Mouse (Mus musculus): ENCODE data around the gene Gm17651.
A peak's percentile ranks its signal among the peaks of the same experiment; 100 is the strongest.

The Gm17651 gene

DNA sequence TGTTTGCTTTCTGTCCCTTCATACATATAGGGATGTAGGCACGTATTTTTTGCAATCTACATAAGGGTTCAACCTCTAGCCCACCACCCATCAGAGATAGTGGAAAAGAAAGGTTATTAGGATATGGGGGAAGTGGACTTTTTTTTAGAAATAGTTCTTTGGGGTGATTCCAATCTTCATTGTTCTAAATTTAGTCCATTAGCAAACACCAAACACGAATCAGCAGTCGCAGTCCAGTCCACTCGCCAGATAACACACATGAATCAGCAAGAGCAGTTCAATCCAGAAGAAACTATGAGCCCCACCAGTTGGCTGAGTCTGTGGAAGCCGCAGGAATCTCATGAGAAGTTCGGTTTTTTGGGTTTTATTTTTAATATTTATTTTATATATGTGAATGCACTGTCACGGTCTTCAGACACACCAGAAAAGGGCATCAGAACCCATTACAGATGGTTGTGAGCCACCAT lies at the start of gene Gm17651:
Gene Gm17651, minus strand, starts transcription at position 51 of the 467 bp plus-strand sequence.
- no peak for DNase-seq (ENCODE audit: low spot score in 2 of 2)

DNA sequence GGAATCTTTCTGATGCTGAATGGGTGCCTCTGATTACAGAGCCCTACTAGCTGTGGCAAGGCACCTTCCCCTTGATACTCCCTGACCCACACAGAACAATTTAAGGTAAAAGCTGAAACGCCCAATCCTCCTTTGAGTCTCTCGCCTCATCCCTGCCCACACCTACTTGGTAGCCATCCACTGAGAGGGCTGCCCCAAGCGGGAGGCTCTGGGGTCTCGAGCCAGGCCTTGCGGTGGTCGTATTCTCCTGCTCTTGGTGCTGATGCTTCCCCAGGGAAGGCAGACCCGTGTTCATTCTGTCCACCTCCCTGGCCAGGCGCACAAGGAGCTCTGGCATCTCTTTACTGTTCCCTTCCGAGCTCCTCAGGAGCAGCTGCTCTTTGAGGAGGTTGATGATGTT lies 44.6 kb upstream of the Gm17651 start:
- DNase-seq (ENCODE audit: low spot score in 2 of 2), result no peak

DNA sequence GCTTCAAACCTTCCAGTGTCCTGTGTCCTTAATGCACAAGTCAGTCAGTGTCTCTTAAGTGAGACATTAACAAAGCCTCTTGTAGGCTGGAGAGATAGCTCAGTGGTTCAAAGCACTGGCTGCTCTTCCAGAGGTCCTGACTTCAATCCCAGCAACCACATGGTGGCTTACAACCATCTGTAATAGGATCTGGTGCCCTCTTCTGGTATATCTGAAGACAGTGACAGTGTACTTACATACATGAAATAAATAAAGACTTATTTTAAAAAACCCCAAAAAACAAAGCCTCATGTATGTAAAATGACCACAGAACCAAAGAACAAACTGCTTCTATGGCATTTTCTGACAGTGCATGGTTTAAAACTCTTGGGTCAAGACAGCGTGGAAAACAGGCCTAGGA lies 41.4 kb upstream of the Gm17651 start:
- no peak for DNase-seq (ENCODE audit: low spot score in 2 of 2)

DNA sequence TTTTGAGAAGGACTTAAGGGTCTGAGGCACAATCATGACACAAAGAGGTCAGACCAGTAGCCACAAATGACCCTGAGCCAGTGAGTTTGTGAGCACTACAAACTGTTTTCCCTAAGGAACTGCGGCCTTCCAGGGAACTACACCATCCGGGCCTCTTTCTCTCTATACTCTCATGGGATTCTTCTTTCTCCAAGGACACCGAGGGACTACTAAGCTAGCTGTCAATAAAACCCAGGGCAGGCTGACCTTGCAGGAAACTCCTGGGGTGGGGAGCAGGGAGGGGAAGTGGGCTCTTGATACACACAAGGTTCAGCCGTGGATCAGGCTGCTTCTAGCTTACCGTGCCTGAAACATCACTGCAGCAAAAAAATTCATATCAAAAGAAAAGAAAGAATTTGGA lies 36.4 kb upstream of the Gm17651 start:
- DNase-seq (ENCODE audit: low spot score in 2 of 2), result no peak

DNA sequence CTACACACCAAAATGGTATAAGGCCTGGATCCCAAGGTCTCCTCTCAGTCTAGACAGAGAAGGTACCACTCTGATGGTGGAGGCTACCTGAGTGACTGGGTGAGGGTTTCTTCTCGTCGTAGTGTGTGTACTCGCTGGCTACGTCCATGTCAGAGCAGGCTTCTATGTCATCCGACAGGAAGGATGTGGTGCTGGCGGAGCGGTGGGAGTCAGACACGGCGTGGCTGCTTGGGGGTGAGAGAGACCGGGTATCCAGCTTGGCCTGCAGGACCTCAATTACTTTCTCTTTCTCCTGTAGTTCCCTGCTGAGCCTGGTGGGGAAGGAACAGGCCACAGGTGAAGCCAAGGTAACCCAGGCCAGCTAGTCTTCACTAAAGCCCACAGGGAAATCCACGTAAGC lies 35.6 kb upstream of the Gm17651 start:
- DNase-seq (ENCODE audit: low spot score in 2 of 2), result no peak

DNA sequence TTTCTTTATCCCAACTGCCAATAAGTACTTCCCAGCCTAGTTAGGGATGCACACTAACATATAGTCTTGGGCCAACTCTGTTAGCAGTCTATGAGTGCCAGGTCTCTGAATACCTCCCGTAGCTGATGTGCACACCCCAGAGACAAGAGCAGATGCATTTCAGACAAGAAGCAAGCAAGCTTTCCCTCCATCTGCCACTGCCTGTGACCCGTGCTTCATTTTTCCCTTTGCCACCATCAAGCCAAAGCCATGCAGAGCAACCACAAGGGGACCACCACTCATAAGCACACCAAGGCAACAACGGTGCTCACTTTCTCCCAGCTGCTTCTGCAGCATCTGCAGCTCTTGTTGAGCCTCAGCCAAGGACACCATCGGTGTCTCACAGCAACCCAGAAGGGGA lies 32.1 kb upstream of the Gm17651 start:
- no peak for DNase-seq (ENCODE audit: low spot score in 2 of 2)

DNA sequence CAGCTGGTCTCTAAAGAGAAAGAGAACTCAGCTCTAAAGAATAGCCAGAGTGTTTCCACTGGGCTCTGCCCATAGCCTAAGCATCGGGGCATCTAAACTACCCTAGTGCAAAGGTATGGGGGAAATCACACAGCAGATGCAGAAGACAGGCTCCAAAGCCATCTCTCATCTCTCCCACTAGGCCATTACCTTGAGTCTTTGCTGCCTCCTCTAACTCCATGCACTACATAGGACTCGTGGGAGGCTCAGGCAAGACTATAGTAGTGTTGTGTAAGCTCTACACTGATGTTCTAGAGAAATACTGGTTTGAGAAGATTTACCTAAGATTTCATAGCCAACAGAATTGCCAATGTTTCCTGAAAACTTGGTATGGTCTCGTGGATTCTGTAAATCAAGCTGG lies 31.0 kb upstream of the Gm17651 start:
- no peak for DNase-seq (ENCODE audit: low spot score in 2 of 2)

DNA sequence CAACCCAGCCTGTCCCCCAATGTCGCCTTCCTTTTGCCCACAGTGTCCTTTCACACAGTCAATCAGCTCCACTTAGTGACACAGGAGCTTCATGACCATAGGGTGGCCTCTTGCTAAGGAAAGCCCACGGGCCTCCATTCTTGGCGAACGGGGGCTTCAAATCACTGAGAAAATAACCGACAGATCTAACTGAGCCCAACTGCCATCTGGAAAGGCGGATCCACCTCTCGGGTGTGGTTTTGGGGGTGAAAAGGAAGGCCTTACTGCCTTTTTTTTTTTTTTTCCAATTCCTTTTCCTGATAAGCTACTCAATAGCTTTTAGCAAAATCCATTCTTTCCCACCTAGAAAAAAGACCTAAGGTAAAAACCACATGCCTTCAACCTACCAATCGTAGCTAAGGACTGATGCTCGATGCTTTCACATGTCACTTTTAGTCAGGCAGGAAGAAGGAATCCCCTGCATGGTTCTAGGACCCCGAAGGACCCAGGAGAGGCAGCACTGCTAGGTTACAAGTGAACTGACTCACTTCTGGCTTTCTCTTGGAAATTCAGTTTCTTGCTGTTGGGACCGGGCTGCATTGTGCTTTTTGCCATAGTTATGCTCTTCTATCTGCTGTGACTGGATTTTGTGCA lies 28.1 kb upstream of the Gm17651 start:
- no peak for DNase-seq (ENCODE audit: low spot score in 2 of 2)

DNA sequence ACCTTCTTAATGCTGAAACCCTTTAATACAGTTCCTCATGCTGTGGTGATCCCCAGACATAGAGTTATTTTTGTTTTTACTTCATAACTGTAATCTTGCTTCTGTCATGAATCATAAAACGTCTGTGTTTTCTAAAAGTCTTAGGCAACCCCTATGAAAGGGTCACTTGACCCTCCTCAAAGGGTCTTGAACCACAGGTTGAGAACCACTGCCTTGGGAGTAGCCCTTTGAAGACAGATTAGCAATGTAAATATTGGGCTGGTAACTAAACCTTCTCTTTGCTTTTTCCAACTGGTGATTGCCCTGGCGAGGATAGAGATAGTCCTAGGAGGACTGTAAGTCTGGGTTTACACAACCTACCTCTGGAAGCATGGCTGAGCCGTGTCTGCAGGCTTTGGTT lies 26.7 kb upstream of the Gm17651 start:
- DNase-seq (ENCODE audit: low spot score in 2 of 2), result no peak

DNA sequence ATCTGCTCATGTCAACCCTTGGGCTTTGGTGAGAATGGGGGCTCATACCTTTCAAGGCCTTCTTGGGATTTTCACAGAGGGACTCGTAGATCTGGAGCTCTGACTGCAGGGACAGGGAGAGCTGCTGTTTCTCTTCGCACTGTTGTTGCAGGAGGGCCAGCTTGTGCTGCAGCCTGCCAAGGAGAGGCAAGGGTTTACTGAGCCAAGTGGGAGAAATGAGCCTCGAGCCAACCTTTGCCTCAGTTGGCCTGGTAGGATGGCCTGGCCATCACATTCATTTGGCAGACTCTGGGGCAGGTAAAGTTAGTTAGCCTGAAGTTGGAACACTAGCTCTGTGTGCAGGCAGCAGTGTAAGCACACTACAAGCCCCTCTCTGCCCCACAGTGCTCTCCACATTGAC lies 24.6 kb upstream of the Gm17651 start:
- DNase-seq (ENCODE audit: low spot score in 2 of 2), result no peak

DNA sequence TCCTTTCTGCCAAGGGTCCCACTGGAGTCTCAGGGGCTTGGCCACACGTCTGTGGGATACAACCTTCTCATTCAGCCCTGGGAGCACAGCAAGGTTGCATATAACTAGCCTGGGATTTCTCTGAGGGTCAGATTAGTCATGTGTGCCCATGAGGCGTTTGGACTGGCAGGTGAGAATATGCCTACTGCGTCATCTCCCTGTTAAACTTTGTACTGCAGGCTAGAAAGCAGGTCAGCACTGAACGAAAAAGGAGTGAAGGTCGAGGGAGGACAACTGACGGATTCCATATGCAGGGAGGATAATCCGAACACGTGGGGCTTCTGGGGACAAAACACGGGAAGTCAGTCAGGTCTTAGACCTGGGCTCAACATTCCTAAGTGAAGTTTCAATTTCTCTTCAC lies 22.8 kb upstream of the Gm17651 start:
- DNase-seq (ENCODE audit: low spot score in 2 of 2), result no peak

DNA sequence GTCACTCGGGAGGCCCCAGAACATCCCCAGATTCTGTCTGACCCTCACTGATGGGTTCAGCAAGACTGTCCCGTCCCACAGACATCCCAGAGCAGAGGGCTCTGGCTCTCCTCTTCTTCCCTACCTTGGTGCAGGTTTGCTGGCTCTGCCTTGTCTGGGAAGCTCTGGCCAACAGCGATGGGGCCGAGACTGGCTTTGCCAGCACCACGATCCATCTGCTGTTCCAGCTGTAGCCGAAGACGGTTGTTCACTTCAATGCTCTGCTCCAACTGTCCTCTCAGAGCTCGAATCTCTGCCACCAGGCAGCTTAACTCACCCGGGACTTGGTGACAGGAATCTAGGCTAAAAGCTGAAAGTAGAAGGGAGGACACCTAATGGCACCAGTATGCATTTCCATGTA lies 22.4 kb upstream of the Gm17651 start:
- no peak for DNase-seq (ENCODE audit: low spot score in 2 of 2)

DNA sequence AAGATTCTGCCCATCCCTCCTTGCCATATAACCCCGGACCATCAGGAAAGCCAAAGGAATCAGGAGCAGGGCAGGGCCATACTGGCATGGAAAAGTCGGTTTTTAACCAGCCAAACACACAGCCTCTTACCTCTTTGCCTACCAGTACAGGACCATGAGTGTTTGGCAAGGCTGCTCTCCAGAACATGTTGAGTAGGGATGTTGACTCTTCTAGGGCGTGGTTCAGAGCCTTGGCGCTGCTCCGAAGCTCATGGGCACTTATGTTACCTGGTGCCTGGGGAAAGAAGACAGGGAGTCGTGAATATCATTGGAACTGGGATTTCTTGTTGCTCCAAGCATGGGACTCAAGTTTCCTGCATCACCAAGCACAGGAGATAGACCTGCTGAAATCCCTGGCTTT lies 19.3 kb upstream of the Gm17651 start:
- DNase-seq (ENCODE audit: low spot score in 2 of 2), result no peak

DNA sequence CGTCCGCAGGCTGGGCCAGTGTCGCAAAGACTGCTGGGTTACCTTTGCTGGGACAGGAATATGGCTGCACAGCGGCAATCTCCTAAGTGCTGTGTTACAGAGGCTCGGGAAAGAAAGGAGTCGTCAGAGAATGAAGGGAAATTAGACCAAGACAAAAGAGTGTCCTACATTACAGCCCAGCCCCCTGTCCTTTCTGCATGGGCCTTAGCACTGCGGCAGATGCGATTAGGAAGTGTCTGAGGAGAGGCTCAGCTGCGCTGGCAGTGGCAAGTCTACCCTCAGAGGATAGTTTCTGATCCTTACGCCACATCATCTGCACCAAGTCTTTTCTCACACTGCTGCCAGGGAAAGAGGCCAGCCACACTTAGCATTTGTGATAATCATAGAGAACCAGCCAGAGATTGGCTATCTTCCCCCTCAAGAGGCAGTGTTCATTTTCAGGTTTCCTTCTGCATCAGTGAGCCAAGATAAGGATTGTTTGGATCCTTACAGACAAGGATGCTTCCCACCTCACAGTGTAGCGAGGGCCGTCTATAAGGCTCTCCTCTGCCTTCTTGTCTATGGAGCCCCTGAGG lies 17.0 kb upstream of the Gm17651 start:
- DNase-seq (ENCODE audit: low spot score in 2 of 2), result no peak

DNA sequence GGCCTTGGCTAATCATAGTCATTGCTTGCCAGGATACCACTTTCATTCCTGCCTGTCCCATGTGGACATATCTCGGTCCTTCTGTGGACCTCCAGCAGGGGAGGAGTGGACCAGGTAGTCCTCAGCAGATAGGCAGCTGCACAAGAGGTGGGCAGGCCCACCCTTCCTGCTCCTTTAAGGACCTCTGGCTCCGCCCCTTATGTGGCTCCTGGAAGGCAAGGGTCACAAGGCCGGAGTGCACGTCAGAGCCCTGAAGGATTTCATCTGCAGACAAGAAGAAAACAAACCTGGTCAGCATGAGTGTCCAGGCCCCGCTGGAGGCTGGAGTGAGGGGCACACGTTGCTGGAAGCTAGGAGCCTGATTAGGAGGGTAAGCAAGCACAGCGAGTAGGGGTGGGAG lies 16.1 kb upstream of the Gm17651 start:
- DNase-seq (ENCODE audit: low spot score in 2 of 2), result no peak

DNA sequence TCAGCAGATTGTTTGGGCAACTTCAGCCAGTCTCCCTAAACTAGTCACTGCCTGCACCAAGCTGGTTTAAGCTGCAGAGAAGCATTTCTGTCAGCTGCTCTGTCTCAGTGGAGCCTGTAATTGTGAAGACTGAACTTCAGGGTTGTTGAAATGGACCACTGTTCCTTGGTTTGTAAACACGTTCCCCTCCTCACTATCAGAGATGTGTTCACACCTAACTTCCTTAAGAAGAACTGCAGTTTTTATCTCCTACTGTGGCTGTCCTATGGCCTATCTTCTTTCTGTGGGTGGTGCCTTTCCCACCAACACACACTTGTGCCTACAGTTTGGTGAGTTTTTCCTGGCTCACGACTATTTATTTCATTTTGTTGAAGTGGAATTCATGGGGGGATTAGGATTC lies 14.8 kb upstream of the Gm17651 start:
- no peak for DNase-seq (ENCODE audit: low spot score in 2 of 2)

DNA sequence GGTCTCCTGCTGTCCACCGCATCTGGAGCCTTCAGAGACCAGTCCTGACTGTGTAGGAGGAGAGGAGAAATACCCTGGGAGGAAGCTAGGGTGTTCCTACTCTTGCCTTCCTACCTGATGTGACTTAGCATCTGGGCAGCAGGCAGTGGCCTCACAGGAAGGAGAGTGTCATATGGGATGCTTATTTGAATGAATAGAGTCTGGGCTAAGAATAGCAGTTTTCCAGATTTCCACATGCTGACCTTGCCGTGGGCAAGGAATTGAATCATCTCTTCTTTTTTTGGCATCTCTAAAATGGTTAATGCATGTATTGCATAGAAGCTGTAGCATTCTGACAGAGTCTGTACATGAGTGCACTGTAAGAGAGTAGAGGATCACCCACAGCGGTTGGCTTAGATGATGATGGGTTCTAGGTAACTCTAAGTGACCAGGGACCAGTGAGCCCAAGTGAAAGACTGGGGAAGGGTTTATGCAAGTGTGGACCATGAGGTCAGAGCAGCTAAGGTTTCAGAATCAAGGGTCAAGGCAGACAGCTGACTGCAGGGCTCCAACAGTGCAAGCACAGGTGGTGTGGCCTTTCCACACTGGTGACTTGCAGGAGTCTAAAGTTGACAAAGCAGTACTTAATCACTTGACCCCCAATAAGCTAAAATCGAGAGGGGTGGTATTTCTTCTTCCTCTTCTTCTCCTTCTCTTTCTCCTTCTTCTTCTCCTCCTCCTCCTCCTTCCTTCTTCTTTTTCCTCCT lies 12.1 kb upstream of the Gm17651 start:
- no peak for DNase-seq (ENCODE audit: low spot score in 2 of 2)

DNA sequence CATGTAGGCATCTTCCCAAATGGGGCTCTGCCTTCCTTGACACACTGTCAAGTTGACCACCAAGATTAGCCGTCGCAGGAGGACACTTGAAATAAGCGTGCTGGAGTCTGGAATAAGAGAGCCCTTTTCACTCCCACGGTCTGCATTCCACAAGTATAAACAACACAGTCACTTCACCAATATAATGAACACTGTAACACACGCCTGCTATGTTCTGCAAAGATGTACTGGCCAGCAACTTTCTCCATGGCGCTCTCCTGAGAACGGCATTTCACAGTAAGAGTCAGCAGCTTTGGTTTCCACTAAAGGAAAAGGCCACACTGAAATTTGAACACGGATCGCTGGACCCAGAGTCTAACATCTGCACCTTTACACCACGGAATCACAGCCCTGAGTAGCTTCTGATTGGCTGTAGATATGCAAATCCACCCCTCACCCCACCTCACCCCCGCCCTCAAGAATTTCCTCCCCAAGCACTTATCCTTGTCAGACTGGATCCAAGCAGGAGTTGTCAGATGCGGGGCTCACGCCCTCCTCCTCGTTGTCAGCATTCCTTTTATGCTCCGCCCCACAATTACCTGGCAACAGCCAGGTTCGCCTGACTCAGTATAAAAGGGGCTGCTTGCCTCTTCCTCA lies 9.2 kb upstream of the Gm17651 start:
- DNase-seq (ENCODE audit: low spot score in 2 of 2), result no peak

DNA sequence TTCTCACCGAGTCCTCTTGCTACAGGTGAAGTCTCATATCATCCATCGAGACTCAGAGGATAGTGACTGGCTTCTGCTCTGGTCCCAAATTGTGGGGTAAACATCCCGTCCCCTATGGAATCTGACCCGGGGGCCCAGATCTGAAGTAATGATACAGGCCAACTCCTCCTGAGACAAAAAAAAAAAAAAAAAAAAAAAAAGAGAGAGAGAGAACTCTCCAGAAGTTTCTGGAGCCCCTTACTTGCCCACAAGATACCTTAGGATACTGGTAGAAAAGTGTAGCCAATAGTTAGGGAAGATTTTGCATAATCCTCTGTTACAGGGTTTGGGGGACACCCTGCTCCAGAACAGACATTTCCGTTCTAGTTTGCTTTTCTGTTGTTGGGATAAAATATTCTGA lies 8.1 kb upstream of the Gm17651 start:
- no peak for DNase-seq (ENCODE audit: low spot score in 2 of 2)

DNA sequence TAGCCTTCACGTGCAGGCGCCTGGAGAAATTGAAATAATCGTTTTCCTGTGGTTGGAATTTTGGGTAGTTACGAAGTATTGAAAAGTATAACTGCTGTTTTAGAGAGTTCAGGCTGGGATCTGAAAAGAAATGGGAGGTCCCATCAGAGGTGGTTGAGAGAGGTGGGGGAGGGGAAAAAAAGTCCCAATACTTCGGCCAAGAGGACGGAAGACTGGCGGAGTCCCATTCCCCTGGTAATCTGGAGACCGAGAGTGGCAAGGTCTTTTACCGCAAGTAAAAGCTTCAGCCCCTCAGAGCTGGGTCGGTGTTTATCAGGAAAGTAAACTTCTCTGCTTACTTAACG lies 7.6 kb upstream of the Gm17651 start:
- DNase-seq (ENCODE audit: low spot score in 2 of 2), result no peak

DNA sequence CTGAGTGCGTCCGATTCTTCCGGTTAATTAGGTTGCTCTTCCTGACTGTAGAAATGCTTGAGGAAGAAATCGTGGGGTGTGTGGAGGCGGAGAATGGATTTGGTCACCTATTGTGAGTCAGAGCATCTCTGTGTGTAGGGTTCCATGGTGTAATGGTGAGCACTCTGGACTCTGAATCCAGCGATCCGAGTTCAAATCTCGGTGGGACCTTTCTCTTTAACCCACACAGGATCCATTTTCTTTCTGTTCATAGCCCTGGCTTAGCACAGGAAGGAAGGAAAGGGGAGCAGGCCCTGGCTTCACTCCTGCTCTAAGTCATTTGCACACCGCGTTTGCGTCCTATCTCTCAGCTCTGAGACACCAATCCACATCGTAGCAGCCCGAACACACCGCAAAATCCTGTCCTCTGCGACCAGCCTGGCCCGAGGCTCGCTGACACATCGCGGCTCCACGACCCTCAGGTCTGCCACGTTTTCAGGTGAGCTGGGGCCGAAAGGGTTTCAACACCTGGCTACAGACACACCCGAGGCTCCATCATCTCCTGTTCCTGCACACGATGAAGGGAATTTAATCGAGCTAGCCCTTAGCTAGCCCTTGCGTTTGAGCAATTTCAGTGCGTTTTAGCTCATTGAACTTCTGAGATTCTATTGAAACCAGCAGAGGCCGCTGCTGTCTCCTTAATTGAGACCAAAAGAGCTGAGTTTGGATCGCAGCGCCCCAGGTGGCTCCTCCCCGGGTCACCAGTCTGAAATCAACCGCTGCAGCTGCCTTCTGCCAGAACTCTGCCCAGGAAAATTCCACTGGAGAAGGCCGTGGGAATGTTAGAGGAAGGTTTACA lies 7.0 kb upstream of the Gm17651 start:
- DNase-seq (ENCODE audit: low spot score in 2 of 2), result peak; percentile 49 to 64
